Mouse (Mus musculus) ZHBTc4 (cell line): Measurements from ENCODE around the gene Olfr1291-ps1.

ENCODE experiments used
- DNase-seq: peaks from one replicate; pipeline ENCODE4 v3.0.0-alpha.2; 2011; ENCODE audit warnings: low read depth, low spot score

Gene Olfr1291-ps1

GRCm38 (mm10) chr2:111496880-111497279 is at the start of gene Olfr1291-ps1:
Gene Olfr1291-ps1 (plus strand): TSS chr2:111497180.
- DNase-seq: no peak

DNA sequence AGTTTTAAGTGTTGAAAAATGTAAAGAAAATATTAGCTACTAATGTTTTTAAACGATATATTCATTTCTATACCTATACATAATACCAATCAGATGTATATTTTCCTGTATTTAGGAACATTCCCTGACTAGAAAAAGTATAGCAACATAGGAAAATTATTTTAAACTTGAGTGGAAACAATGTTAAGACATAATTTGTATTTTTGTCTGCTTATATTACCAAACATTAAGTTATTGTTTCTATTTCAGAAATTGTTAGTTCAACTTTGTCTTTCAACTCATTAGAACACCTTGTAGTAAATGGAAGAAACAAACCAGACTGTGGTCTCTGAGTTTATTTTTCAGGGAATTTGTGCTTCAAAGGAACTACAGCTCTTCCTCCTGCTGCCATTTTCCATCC is 48.1 kb upstream of the Olfr1291-ps1 start, which contains the start of gene Olfr1287:
TSS of gene Olfr1287 (plus strand) at position 301 of the 400 bp plus-strand sequence.
- no peak for DNase-seq

DNA sequence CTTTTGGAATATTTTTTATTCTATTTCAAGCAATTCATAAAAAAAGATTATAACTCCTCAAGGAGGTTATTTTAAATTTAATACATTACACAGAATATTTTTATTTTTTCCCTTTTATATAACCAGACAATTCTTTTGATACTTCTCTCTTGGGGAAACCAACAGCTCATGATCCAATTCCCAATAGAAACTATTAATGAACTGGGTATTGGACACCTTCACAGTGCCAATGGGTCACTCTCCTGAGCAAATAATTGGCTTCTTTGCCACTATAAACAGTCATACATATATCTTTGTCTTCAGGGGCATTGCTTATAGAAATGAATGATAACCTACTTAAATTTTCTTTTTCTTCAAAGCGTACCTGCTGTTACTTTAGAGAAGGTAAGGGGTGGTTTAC is 23.2 kb upstream of the Olfr1291-ps1 start, which contains the start of gene Olfr1288:
TSS of gene Olfr1288 (plus strand) at position 301 of the 400 bp plus-strand sequence.
- no peak for DNase-seq

DNA sequence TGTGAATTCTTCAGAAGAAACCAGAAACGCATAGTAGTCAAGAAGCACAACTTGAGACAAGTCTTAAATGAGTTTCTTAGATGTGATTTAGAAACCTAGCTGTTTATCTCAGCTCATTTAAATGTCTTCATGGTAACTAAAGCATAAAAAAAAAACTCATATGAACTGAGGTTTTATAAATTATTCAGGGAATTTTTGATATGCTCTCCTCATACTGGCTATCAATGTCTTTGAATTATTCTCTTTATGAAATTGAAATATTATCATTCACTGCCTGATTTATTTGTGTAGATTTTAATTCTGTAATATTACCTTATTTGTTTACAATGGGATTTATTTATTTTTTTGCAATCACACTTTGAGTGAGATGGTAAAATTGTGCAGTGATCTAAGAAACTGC is 16.5 kb upstream of the Olfr1291-ps1 start, which contains the start of gene Olfr1289:
TSS of gene Olfr1289 (plus strand) at position 301 of the 400 bp plus-strand sequence.
- DNase-seq: no peak

DNA sequence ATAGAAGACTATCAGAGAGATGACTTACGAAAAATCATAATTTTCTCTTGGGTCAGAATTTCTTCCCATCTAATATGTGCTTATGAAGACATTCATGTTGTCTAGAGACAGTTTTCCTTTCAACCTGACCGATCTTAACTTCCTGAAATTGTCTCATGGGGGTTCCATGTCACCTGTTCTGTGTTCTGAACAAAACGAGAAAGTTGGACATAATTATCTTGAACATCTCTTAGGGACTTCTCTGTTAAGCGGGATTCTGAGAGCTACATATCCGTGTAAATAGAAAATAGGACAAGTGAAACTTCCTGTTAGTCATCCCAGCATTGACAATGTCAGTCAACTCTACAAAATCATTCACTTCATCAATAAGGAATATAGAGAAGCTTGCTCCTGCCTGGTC is 3.3 kb upstream of the Olfr1291-ps1 start, which contains the start of gene Olfr1290:
TSS of gene Olfr1290 (minus strand) at position 101 of the 400 bp plus-strand sequence.
- DNase-seq: no peak

- peak; percentile 3 for DNase-seq
Measured at GRCm38 (mm10) chr2:111517451-111517850, 20.5 kb downstream of the Olfr1291-ps1 start.

DNA sequence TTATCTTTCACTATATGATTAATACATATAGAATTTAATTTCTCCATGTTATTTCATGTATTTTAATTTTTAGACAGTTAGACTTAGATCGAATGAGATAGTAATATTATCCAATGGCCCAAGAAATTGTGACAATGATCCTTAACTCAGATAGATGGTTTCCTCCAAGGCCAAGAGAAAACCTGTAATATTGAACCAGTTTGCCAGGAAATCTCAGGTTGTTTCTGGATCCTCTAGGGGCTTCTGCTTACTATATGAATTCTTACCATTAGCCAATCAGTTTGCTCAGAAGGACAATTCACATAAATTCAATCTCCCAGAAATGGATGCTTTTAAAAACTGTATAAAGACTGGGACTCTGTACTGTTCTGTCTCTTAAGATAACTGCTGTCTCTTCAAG is 27.9 kb downstream of the Olfr1291-ps1 start, which contains the start of gene Olfr1293-ps:
TSS of gene Olfr1293-ps (plus strand) at position 301 of the 400 bp plus-strand sequence.
- no peak for DNase-seq

DNA sequence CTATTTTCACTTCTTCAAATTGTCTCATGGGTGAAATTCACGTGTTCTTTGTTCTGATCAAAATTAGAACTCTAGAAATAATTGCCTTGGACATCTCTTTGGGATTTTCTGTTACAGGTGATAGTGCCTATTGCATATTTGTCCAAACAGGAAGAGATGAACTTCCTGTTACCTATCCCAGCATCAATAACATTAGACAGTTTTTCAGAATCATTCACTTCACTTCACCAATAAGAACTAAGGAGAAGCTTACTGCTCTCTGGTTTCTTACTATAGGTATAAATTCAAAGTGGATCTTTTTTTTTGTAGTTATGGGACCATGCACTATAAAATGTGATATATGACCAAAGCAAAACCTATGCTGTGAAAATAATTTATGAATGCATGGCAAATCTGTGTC is 43.2 kb downstream of the Olfr1291-ps1 start, which contains the start of gene Olfr1294:
TSS of gene Olfr1294 (minus strand) at position 101 of the 400 bp plus-strand sequence.
- no peak for DNase-seq
